Mouse (Mus musculus) intestine, embryonic 16.5 days (tissue): ENCODE results near the gene Tgfa. TPM values are rescaled to one million over a fixed set of nuclear protein-coding genes. Genes with fewer than 3 reads are reported as not detected.

Source experiments
- ATAC-seq: fragments of 200-750 bp; cut with Nextera tagmentation; 2 replicates; pipeline ENCODE4 v1.8.0; 2017; ENCODE audit warnings: moderate TSS enrichment, moderate library complexity
- H3K27ac ChIP-seq: fragments of 300-500 bp; sonication (generic); 2 replicates; pipeline ENCODE4 v1.5.1; 2014; ENCODE audit warnings: mild to moderate bottlenecking, low read length
- H3K27me3 ChIP-seq: fragments of 300-500 bp; sonication (generic); replicated peaks from 2 replicates; pipeline ENCODE4 v1.6.1; 2014; ENCODE audit warnings: low read length, control low read depth, mixed read lengths; ENCODE audit not compliant: control insufficient read depth, insufficient read depth
- H3K36me3 ChIP-seq: fragments of 300-500 bp; sonication (generic); 2 replicates; pipeline ENCODE4 v1.6.1; 2014; ENCODE audit warnings: low read length, control low read depth; ENCODE audit not compliant: control insufficient read depth, insufficient read depth
- H3K4me1 ChIP-seq: fragments of 300-500 bp; sonication (generic); 2 replicates; pipeline ENCODE4 v1.6.1; 2014; ENCODE audit warnings: low read length, control low read depth, mixed read lengths; ENCODE audit not compliant: control insufficient read depth, insufficient read depth
- H3K4me2 ChIP-seq: fragments of 300-500 bp; sonication (generic); 2 replicates; pipeline ENCODE4 v1.6.1; 2014; ENCODE audit warnings: low read depth, low read length, control low read depth
- H3K4me3 ChIP-seq: fragments of 300-500 bp; sonication (generic); 2 replicates; pipeline ENCODE4 v1.5.1; 2014; ENCODE audit warnings: mild to moderate bottlenecking, low read length
- H3K9ac ChIP-seq: fragments of 300-500 bp; sonication (generic); 2 replicates; pipeline ENCODE4 v1.6.1; 2014; ENCODE audit warnings: low read depth, low read length
- H3K9me3 ChIP-seq: fragments of 300-500 bp; sonication (generic); 2 replicates; pipeline ENCODE4 v1.6.1; 2016; ENCODE audit warnings: low read length, control low read depth; ENCODE audit not compliant: control insufficient read depth
- WGBS: fragments of 180-500 bp; shearing (Covaris S2); extraction: QIAGEN DNeasy Blood & Tissue Kit; methylation state at CpG from one replicate; pipeline ENCODE4 v1.1.7; 2014; 5-methylcytosine and 5-hydroxymethylcytosine counted together
- polyA plus RNA-seq: library from polyadenylated mRNA; unstranded; fragments of >200 nt; fragmentation: Nextera tagmentation; extraction: Ambion mirVana; gene quantifications from 2 replicates; pipeline ENCODE4 v1.2.1, GENCODE M21; 2015

Tgfa gene
- polyA plus RNA-seq, 1 experiment from 2014 or later: 6.0 TPM

- Histone ChIP-seq H3K36me3 (no peaks in the 10 kb centered on the region), H3K27me3 (no peaks in the 10 kb centered on the region), H3K27ac (no peak overlapping the region), H3K9ac (no peak overlapping the region), H3K9me3 (no peaks in the 10 kb centered on the region), H3K4me1 (no peaks in the 10 kb centered on the region), H3K4me3 (no peak overlapping the region), H3K4me2 (no peak overlapping the region)
- ATAC-seq: no peak
- 85% methylated on average over 3 of the region's 3 CpGs for WGBS
Measured at GRCm38 (mm10) chr6:86296126-86296525, 101.1 kb downstream of the Tgfa start.

GRCm38 (mm10) chr6:86296938-86297337 is 101.9 kb downstream of the Tgfa start:
- Histone ChIP-seq H3K4me2 (no peak overlapping the region), H3K27me3 (no peaks in the 10 kb centered on the region), H3K36me3 (no peaks in the 10 kb centered on the region), H3K4me1 (no peaks in the 10 kb centered on the region), H3K9ac (no peak overlapping the region), H3K4me3 (no peak overlapping the region), H3K27ac (no peak overlapping the region), H3K9me3 (no peaks in the 10 kb centered on the region)
- ATAC-seq: no peak
- 87% methylated on average over 2 of the region's 2 CpGs for WGBS

- no peak overlapping the region for H3K4me3 ChIP-seq
- no peak overlapping the region for H3K27ac ChIP-seq
- no peak for ATAC-seq
- H3K9ac ChIP-seq: no peak overlapping the region
- no peaks in the 10 kb centered on the region for H3K9me3 ChIP-seq
- 92% methylated on average over 3 of the region's 3 CpGs for whole genome bisulfite sequencing
- no peaks in the 10 kb centered on the region for H3K4me1 ChIP-seq
- H3K4me2 ChIP-seq: no peak overlapping the region
- H3K27me3 ChIP-seq: no peaks in the 10 kb centered on the region
- no peaks in the 10 kb centered on the region for H3K36me3 ChIP-seq
Measured at GRCm38 (mm10) chr6:86298961-86299360, 103.9 kb downstream of the Tgfa start.

- no peaks in the 10 kb centered on the region for H3K27me3 ChIP-seq
- no peak overlapping the region for H3K27ac ChIP-seq
- H3K4me3 ChIP-seq: no peak overlapping the region
- ATAC-seq: no peak
- 73% methylated on average over 2 of the region's 2 CpGs for WGBS
- no peaks in the 10 kb centered on the region for H3K9me3 ChIP-seq
- no peaks in the 10 kb centered on the region for H3K4me1 ChIP-seq
- H3K36me3 ChIP-seq: no peaks in the 10 kb centered on the region
- no peak overlapping the region for H3K4me2 ChIP-seq
- no peak overlapping the region for H3K9ac ChIP-seq
Measured at GRCm38 (mm10) chr6:86299381-86299780, 104.4 kb downstream of the Tgfa start.

- Histone ChIP-seq H3K4me1 (no peaks in the 10 kb centered on the region), H3K4me3 (no peak overlapping the region), H3K9ac (no peak overlapping the region), H3K27me3 (no peaks in the 10 kb centered on the region), H3K36me3 (no peaks in the 10 kb centered on the region), H3K27ac (no peak overlapping the region), H3K4me2 (no peak overlapping the region), H3K9me3 (no peaks in the 10 kb centered on the region)
- ATAC-seq: no peak
- WGBS: 80% methylated on average over 4 of the region's 4 CpGs
Measured at GRCm38 (mm10) chr6:86305680-86306079, 110.7 kb downstream of the Tgfa start.

- ATAC-seq: no peak
- WGBS: 42% methylated on average over 1 of the region's 1 CpGs
Measured at GRCm38 (mm10) chr6:86314011-86314410, 119.0 kb downstream of the Tgfa start.

GRCm38 (mm10) chr6:86317066-86317465 is 122.0 kb downstream of the Tgfa start:
- H3K4me3 ChIP-seq: no peak overlapping the region
- no peak overlapping the region for H3K27ac ChIP-seq
- no peaks in the 10 kb centered on the region for H3K36me3 ChIP-seq
- no peak overlapping the region for H3K4me2 ChIP-seq
- no peaks in the 10 kb centered on the region for H3K4me1 ChIP-seq
- H3K9me3 ChIP-seq: no peaks in the 10 kb centered on the region
- H3K9ac ChIP-seq: no peak overlapping the region
- no peaks in the 10 kb centered on the region for H3K27me3 ChIP-seq
- ATAC-seq: no peak
- WGBS: 81% methylated on average over 1 of the region's 1 CpGs

More at GRCm38 (mm10) chr6:86314011-86314410, 119.0 kb downstream of the Tgfa start:
- Histone ChIP-seq H3K4me3 (no peak overlapping the region), H3K9ac (no peak overlapping the region), H3K4me1 (no peaks in the 10 kb centered on the region), H3K27me3 (no peaks in the 10 kb centered on the region), H3K36me3 (no peaks in the 10 kb centered on the region), H3K4me2 (no peak overlapping the region), H3K27ac (no peak overlapping the region), H3K9me3 (no peaks in the 10 kb centered on the region)

GRCm38 (mm10) chr6:86318855-86319254 is 123.8 kb downstream of the Tgfa start:
- ATAC-seq: peak; percentile 74
- Histone ChIP-seq H3K36me3 (no peaks in the 10 kb centered on the region), H3K27ac (no peak overlapping the region), H3K4me2 (no peak overlapping the region), H3K4me3 (no peak overlapping the region), H3K27me3 (no peaks in the 10 kb centered on the region), H3K4me1 (no peaks in the 10 kb centered on the region), H3K9ac (no peak overlapping the region), H3K9me3 (no peaks in the 10 kb centered on the region)
- WGBS: 46% methylated on average over 4 of the region's 4 CpGs

- H3K9me3 ChIP-seq: no peaks in the 10 kb centered on the region
- no peak overlapping the region for H3K4me2 ChIP-seq
- WGBS: 85% methylated on average over 5 of the region's 5 CpGs
- ATAC-seq: no peak
- no peaks in the 10 kb centered on the region for H3K4me1 ChIP-seq
- no peak overlapping the region for H3K9ac ChIP-seq
- H3K27ac ChIP-seq: no peak overlapping the region
- H3K36me3 ChIP-seq: no peaks in the 10 kb centered on the region
- no peaks in the 10 kb centered on the region for H3K27me3 ChIP-seq
- H3K4me3 ChIP-seq: no peak overlapping the region
Measured at GRCm38 (mm10) chr6:86322031-86322563, 127.1 kb downstream of the Tgfa start.

- Histone ChIP-seq H3K4me2 (no peak overlapping the region), H3K9ac (no peak overlapping the region), H3K4me1 (no peaks in the 10 kb centered on the region), H3K36me3 (no peaks in the 10 kb centered on the region), H3K27me3 (no peaks in the 10 kb centered on the region), H3K4me3 (no peak overlapping the region), H3K9me3 (no peaks in the 10 kb centered on the region), H3K27ac (no peak overlapping the region)
- ATAC-seq: no peak
- 91% methylated on average over 9 of the region's 9 CpGs for WGBS
Measured at GRCm38 (mm10) chr6:86322991-86323390, 128.0 kb downstream of the Tgfa start.
